ENCODE assay signal across 35 mouse cellular contexts in the genomic region with DNA sequence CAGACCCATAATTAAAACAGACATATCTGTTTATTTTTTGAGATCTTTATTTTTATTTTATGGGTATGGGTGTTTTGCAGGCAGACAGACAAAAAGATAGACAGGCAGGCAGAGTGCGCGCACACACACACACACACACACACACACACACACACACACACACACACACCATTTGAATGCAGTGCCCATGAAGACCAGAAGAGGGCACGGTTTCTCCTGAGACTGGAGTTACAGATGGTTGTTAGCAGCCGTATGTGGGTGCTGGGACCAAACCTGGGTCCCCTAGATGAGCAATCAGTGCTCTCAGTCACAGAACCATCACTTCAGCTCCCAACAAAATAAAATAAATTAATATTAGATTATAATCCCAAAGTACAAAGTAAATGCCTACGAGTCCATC. TPM values are rescaled to one million over a fixed set of nuclear protein-coding genes. Genes with fewer than 3 reads are reported as not detected.
DNase-seq lines count a peak whose midpoint lies in the region; ATAC-seq and TF ChIP-seq lines count a peak whose summit lies in the region.
"Had no signal": no experiment of that assay in that cellular context is flagged by ENCODE, and none has a peak within 500 bp of the region (broad histone marks: within the 10 kb centered on the region; RNA-seq: fewer than 3 reads in every experiment).

No protein-coding gene starts in this region.

- H3K9ac ChIP-seq in heart, adult 2 months (ENCODE audit: low read depth, low read length), result no peak overlapping the region
- no peak overlapping the region for H3K9ac ChIP-seq in liver, embryonic 14.5 days (replicated peaks)
- H3K9ac ChIP-seq: heart, embryonic 13.5 days; kidney, embryonic 15.5 days; liver, embryonic 15.5 days; lung, embryonic 15.5 days; midbrain, embryonic 13.5 days had no signal

- DNase-seq in heart, adult 2 months, result no peak
- DNase-seq in heart, adult 9 months (ENCODE audit: low spot score in 2 of 2), result no peak
- no peak for DNase-seq in liver, embryonic 14.5 days (ENCODE audit: low read depth in 3 of 3, low spot score in 3 of 3)
- no peak for DNase-seq in liver
- DNase-seq in A20 (ENCODE audit: low read depth, low spot score), result peak; percentile 24
- peak; percentile 17 for DNase-seq in induced T-regulatory cell, adult 2 months (ENCODE audit: low read depth)
- DNase-seq in hindbrain, embryonic 10.5 days (ENCODE audit: low spot score), result no peak
- DNase-seq: adrenal gland, adult 2 months; cerebellum, adult 8-10 months; cerebellum, postnatal 36 days; gastrocnemius, postnatal 25 days; heart, postnatal 14 days; kidney, adult 18-20 months; kidney, postnatal 4 days; left cerebral cortex, postnatal 4 days; lung, postnatal 36 days; retina, postnatal 1 day; right cerebral cortex, postnatal 14 days; thymus, adult 18-20 months; thymus, postnatal 25 days had no signal

- no peaks in the 10 kb centered on the region for H3K79me2 ChIP-seq in heart, adult 2 months (replicated peaks; ENCODE audit: control insufficient read depth, insufficient read depth, low read length)

- no peak for TF ChIP-seq POLR2A in heart, adult 2 months (IDR thresholded peaks at IDR 0.05; ENCODE audit: insufficient read depth, low read depth, low read length)

- H3K27me3 ChIP-seq in heart, adult 2 months (ENCODE audit: control insufficient read depth, insufficient read depth, low read length), result no peaks in the 10 kb centered on the region
- H3K27me3 ChIP-seq in liver, embryonic 14.5 days (ENCODE audit: control insufficient read depth, insufficient read depth, low read length), result no peaks in the 10 kb centered on the region
- peaks cover 14% of the 10 kb centered on the region for H3K27me3 ChIP-seq in hindbrain, embryonic 10.5 days (ENCODE audit: insufficient read depth, poor library complexity, severe bottlenecking)
- H3K27me3 ChIP-seq: heart, embryonic 13.5 days; liver, embryonic 15.5 days; lung, embryonic 15.5 days; megakaryocyte, embryonic 14.5 days had no signal

- no peak for ATAC-seq in liver, embryonic 14.5 days (ENCODE audit: insufficient read depth)
- ATAC-seq: activated CD4-positive, CD25-positive, alpha-beta regulatory T cell, adult 4 months; forebrain, embryonic 14.5 days; midbrain, embryonic 13.5 days had no signal

- H3K36me3 ChIP-seq in heart, adult 2 months (ENCODE audit: control insufficient read depth, insufficient read depth, low read length), result no peaks in the 10 kb centered on the region
- H3K36me3 ChIP-seq in liver, embryonic 14.5 days (replicated peaks; ENCODE audit: control insufficient read depth, insufficient read depth, low read depth), result no peaks in the 10 kb centered on the region
- H3K36me3 ChIP-seq in hindbrain, embryonic 10.5 days, result no peaks in the 10 kb centered on the region
- H3K36me3 ChIP-seq: kidney, embryonic 15.5 days; liver, embryonic 15.5 days; lung, embryonic 15.5 days; midbrain, embryonic 13.5 days had no signal

- peaks cover 9% of the 10 kb centered on the region for H3K4me1 ChIP-seq in heart, adult 2 months (ENCODE audit: control insufficient read depth, insufficient read depth, low read length)
- peaks cover 6 to 8% of the 10 kb centered on the region in 2 experiments for H3K4me1 ChIP-seq in liver, embryonic 14.5 days (replicated peaks; ENCODE audit: control insufficient read depth in 2 of 2, insufficient read depth in 2 of 2, low read length in 1 of 2)
- H3K4me1 ChIP-seq in hindbrain, embryonic 10.5 days (replicated peaks), result peaks cover 24% of the 10 kb centered on the region

- intact Hi-C loops in heart, adult 2 months (cut with DNase I), result no loop called here

- no peak overlapping the region for H3K27ac ChIP-seq in heart, adult 2 months
- H3K27ac ChIP-seq in liver, embryonic 14.5 days, result no peak overlapping the region
- no peak overlapping the region for H3K27ac ChIP-seq in hindbrain, embryonic 10.5 days
- H3K27ac ChIP-seq: heart, embryonic 13.5 days; kidney, embryonic 15.5 days; liver, embryonic 15.5 days; lung, embryonic 15.5 days; midbrain, embryonic 13.5 days had no signal

- WGBS in heart, adult 2 months, result 90% methylated on average over 5 of the region's 5 CpGs
- 86% methylated on average over 5 of the region's 5 CpGs for WGBS in liver, embryonic 14.5 days (ENCODE audit: insufficient replicate concordance)
- WGBS in hindbrain, embryonic 10.5 days, result 88% methylated on average over 5 of the region's 5 CpGs

- H3K9me3 ChIP-seq in liver, embryonic 14.5 days (ENCODE audit: control insufficient read depth, low read length), result no peaks in the 10 kb centered on the region
- H3K9me3 ChIP-seq in hindbrain, embryonic 10.5 days, result no peaks in the 10 kb centered on the region
- H3K9me3 ChIP-seq: heart, embryonic 13.5 days; kidney, embryonic 15.5 days; liver, embryonic 15.5 days; lung, embryonic 15.5 days; midbrain, embryonic 13.5 days had no signal

- TF ChIP-seq EP300 in heart, adult 2 months (IDR thresholded peaks at IDR 0.05; ENCODE audit: insufficient read depth, low read depth, low read length), result no peak
- no peak for TF ChIP-seq EP300 in liver, embryonic 14.5 days (IDR thresholded peaks at IDR 0.05; ENCODE audit: low read depth)

- H3K4me3 ChIP-seq in heart, adult 2 months, result no peak overlapping the region
- H3K4me3 ChIP-seq in liver, embryonic 14.5 days (ENCODE audit: insufficient read depth in 1 of 2, low read depth in 2 of 2, low read length in 2 of 2), result no peak overlapping the region
- no peak overlapping the region for H3K4me3 ChIP-seq in hindbrain, embryonic 10.5 days
- H3K4me3 ChIP-seq: heart, embryonic 13.5 days; kidney, embryonic 15.5 days; liver, embryonic 15.5 days; lung, embryonic 15.5 days; midbrain, embryonic 13.5 days had no signal

- no peak overlapping the region for H3K4me2 ChIP-seq in liver, embryonic 14.5 days (ENCODE audit: low read depth)
- H3K4me2 ChIP-seq: heart, embryonic 13.5 days; kidney, embryonic 15.5 days; liver, embryonic 15.5 days; lung, embryonic 15.5 days; midbrain, embryonic 13.5 days had no signal

- TF ChIP-seq CTCF in heart, adult 2 months (IDR thresholded peaks at IDR 0.05), result 0 out of 2 replicates have a peak, but pooled peaks have one; percentile 6
- peak; percentile 45 for TF ChIP-seq CTCF in liver, embryonic 14.5 days (IDR thresholded peaks at IDR 0.05; ENCODE audit: low read depth)

RNA-seq across cellular contexts. Expression of a gene that starts 6.6 kb away (rescaled TPM):
- 1 to 10 TPM; 1.8 to 2.8 TPM for total RNA-seq in heart, adult 2 months (2021)
- polyA plus RNA-seq in heart, adult 2 months (2012; rRNA removed), result not detected in 2 replicates
- not detected in 2 replicates for polyA plus RNA-seq in liver, embryonic 14.5 days (2012; rRNA removed)
- not detected in 2 replicates for polyA plus RNA-seq in liver, embryonic 14.5 days (2014; fragmentation: Nextera tagmentation; extraction: Ambion mirVana)
- 0.55 and 0.93 TPM in 2 replicates for polyA plus RNA-seq in hindbrain, embryonic 10.5 days (2016; fragmentation: Nextera tagmentation; extraction: Ambion mirVana)
- total RNA-seq: adrenal gland, adult 2 months; adrenal gland, postnatal 4 days; layer of hippocampus, adult 8-10 months; layer of hippocampus, postnatal 25 days; left cerebral cortex, postnatal 4 days; monocyte, adult 5-6 weeks had no signal
- polyA plus RNA-seq: activated CD4-positive, CD25-positive, alpha-beta regulatory T cell, adult 4 months; adrenal gland, adult 2 months; embryonic facial prominence, embryonic 11.5 days; forebrain, embryonic 14.5 days; frontal cortex, adult 2 months; small intestine, adult 2 months had no signal

RNA-seq across cellular contexts. Expression of a gene that starts 10.6 kb away (rescaled TPM):
- 10 to 100 TPM; 24.3 to 35.0 TPM for total RNA-seq in heart, adult 2 months (2021)
- polyA plus RNA-seq in heart, adult 2 months (2012; rRNA removed), result 20.1 and 21.9 TPM in 2 replicates
- polyA plus RNA-seq in liver, embryonic 14.5 days (2012; rRNA removed), result 6.2 and 11.8 TPM in 2 replicates
- polyA plus RNA-seq in liver, embryonic 14.5 days (2014; fragmentation: Nextera tagmentation; extraction: Ambion mirVana), result 3.0 and 3.3 TPM in 2 replicates
- polyA plus RNA-seq in hindbrain, embryonic 10.5 days (2016; fragmentation: Nextera tagmentation; extraction: Ambion mirVana), result 25.3 and 29.4 TPM in 2 replicates

RNA-seq across cellular contexts. Expression of a gene that starts 13.1 kb away (rescaled TPM):
- 1 to 10 TPM; 1.3 to 2.4 TPM for total RNA-seq in heart, adult 2 months (2021)
- polyA plus RNA-seq in heart, adult 2 months (2012; rRNA removed), result 2.1 and 3.1 TPM in 2 replicates
- 0.08 TPM in 2 replicates for polyA plus RNA-seq in liver, embryonic 14.5 days (2012; rRNA removed)
- not detected in 2 replicates for polyA plus RNA-seq in liver, embryonic 14.5 days (2014; fragmentation: Nextera tagmentation; extraction: Ambion mirVana)
- 0.92 and 1.5 TPM in 2 replicates for polyA plus RNA-seq in hindbrain, embryonic 10.5 days (2016; fragmentation: Nextera tagmentation; extraction: Ambion mirVana)
- total RNA-seq: monocyte, adult 5-6 weeks had no signal
- polyA plus RNA-seq: activated CD4-positive, CD25-positive, alpha-beta regulatory T cell, adult 4 months had no signal

RNA-seq across cellular contexts. Expression of a gene that starts 17.6 kb away (rescaled TPM):
- total RNA-seq in heart, adult 2 months (2021), result 10 to 100 TPM; 24.7 to 25.3 TPM
- polyA plus RNA-seq in heart, adult 2 months (2012; rRNA removed), result 25.2 and 39.9 TPM in 2 replicates
- 2.7 and 2.9 TPM in 2 replicates for polyA plus RNA-seq in liver, embryonic 14.5 days (2012; rRNA removed)
- polyA plus RNA-seq in liver, embryonic 14.5 days (2014; fragmentation: Nextera tagmentation; extraction: Ambion mirVana), result 0.32 and 0.48 TPM in 2 replicates
- polyA plus RNA-seq in hindbrain, embryonic 10.5 days (2016; fragmentation: Nextera tagmentation; extraction: Ambion mirVana), result 5.4 and 5.5 TPM in 2 replicates

RNA-seq across cellular contexts. Expression of a gene that starts 25.6 kb away (rescaled TPM):
- 100 to 1,000 TPM; 276 to 338 TPM for total RNA-seq in heart, adult 2 months (2021)
- 515 and 744 TPM in 2 replicates for polyA plus RNA-seq in heart, adult 2 months (2012; rRNA removed)
- 33.2 and 42.8 TPM in 2 replicates for polyA plus RNA-seq in liver, embryonic 14.5 days (2012; rRNA removed)
- polyA plus RNA-seq in liver, embryonic 14.5 days (2014; fragmentation: Nextera tagmentation; extraction: Ambion mirVana), result 31.9 and 32.5 TPM in 2 replicates
- 36.3 and 38.1 TPM in 2 replicates for polyA plus RNA-seq in hindbrain, embryonic 10.5 days (2016; fragmentation: Nextera tagmentation; extraction: Ambion mirVana)

Comparison
In these comparisons a context has a peak if more than half of its experiments do, and no peak if none do; other contexts are left out.
1. DNase-seq: peak in A20 (single experiment) and induced T-regulatory cell, adult 2 months (single experiment); none in heart, adult 2 months (0 of 2), heart, adult 9 months (0 of 2), liver, embryonic 14.5 days (0 of 3), liver (single experiment) and hindbrain, embryonic 10.5 days (single experiment).